Comparison of ENCODE assay signal across 9 mouse cellular contexts in genomic region chr9:45589867-45590266, GRCm38 (mm10).
DNase-seq lines count a peak whose midpoint lies in the region; ATAC-seq and TF ChIP-seq lines count a peak whose summit lies in the region.
"Had no signal": no experiment of that assay in that cellular context is flagged by ENCODE, and none has a peak within 500 bp of the region (broad histone marks: within the 10 kb centered on the region; RNA-seq: fewer than 3 reads in every experiment).

No protein-coding gene starts in this region.

- DNase-seq in gastrocnemius, adult 18-20 months (ENCODE audit: low spot score) = peak; percentile 40
- no peak for DNase-seq in gastrocnemius, postnatal 25 days
- DNase-seq in ovary, postnatal 14 days (ENCODE audit: low spot score) = peak; percentile 54
- no peak for DNase-seq in ovary, adult 18-20 months (ENCODE audit: low spot score)
- peak; percentile 74 for DNase-seq in brain, adult 2 months (ENCODE audit: low read depth, low spot score)
- peak; percentile 47 for DNase-seq in limb, embryonic 14.5 days (ENCODE audit: low spot score)
- peak; percentile 61 for DNase-seq in splenic B cell, adult 2 months (ENCODE audit: low read depth, low spot score)

- no peaks in the 10 kb centered on the region for H3K4me1 ChIP-seq in limb, embryonic 14.5 days (ENCODE audit: control insufficient read depth, insufficient read depth, low read length)

- H3K4me2 ChIP-seq in limb, embryonic 14.5 days (replicated peaks; ENCODE audit: low read depth, low read length, severe bottlenecking) = no peak overlapping the region
- H3K4me2 ChIP-seq: neural tube, embryonic 13.5 days had no signal

- no peaks in the 10 kb centered on the region for H3K36me3 ChIP-seq in limb, embryonic 14.5 days (ENCODE audit: control insufficient read depth, insufficient read depth, low read length)
- H3K36me3 ChIP-seq in splenic B cell, adult 2 months (ENCODE audit: control insufficient read depth, insufficient read depth, low read length, poor library complexity, severe bottlenecking) = no peaks in the 10 kb centered on the region
- H3K36me3 ChIP-seq: neural tube, embryonic 13.5 days had no signal

- H3K9ac ChIP-seq in limb, embryonic 14.5 days (ENCODE audit: low read depth, low read length, severe bottlenecking) = no peak overlapping the region
- H3K9ac ChIP-seq: neural tube, embryonic 13.5 days had no signal

- ATAC-seq in erythroid progenitor cell, adult 5-6 weeks (replicated peaks; ENCODE audit: low FRiP score, poor library complexity, severe bottlenecking) = 0 out of 2 replicates have a peak, but pooled peaks have one; percentile 40
- ATAC-seq in limb, embryonic 14.5 days (ENCODE audit: low FRiP score, low read depth) = no peak

- TF ChIP-seq POLR2A in limb, embryonic 14.5 days (IDR thresholded peaks at IDR 0.05; ENCODE audit: borderline replicate concordance, extremely low read depth, insufficient read depth, insufficient read length) = no peak

- no peak overlapping the region for H3K27ac ChIP-seq in limb, embryonic 14.5 days (replicated peaks; ENCODE audit: low read depth, low read length)

- H3K4me3 ChIP-seq in limb, embryonic 14.5 days (replicated peaks; ENCODE audit: low read length) = no peak overlapping the region
- H3K4me3 ChIP-seq: neural tube, embryonic 13.5 days had no signal

- H3K27me3 ChIP-seq in limb, embryonic 14.5 days (ENCODE audit: control insufficient read depth, insufficient read depth, low read length) = no peaks in the 10 kb centered on the region
- H3K27me3 ChIP-seq in splenic B cell, adult 2 months (ENCODE audit: control insufficient read depth, insufficient read depth, low read length, poor library complexity, severe bottlenecking) = no peaks in the 10 kb centered on the region
- H3K27me3 ChIP-seq: neural tube, embryonic 13.5 days had no signal

- H3K9me3 ChIP-seq in limb, embryonic 14.5 days (ENCODE audit: control insufficient read depth, low read length) = no peaks in the 10 kb centered on the region
- H3K9me3 ChIP-seq: neural tube, embryonic 13.5 days had no signal

- WGBS in limb, embryonic 14.5 days = 78% methylated on average over 3 of the region's 3 CpGs

Comparison
In these comparisons a context has a peak if more than half of its experiments do, and no peak if none do; other contexts are left out.
1. DNase-seq: peak in gastrocnemius, adult 18-20 months (single experiment), ovary, postnatal 14 days (single experiment), brain, adult 2 months (single experiment), limb, embryonic 14.5 days (single experiment) and splenic B cell, adult 2 months (single experiment); none in gastrocnemius, postnatal 25 days (single experiment) and ovary, adult 18-20 months (single experiment).